Mouse (Mus musculus) ovary, adult 18-20 months (tissue): Measurements from ENCODE around the gene Gm27021.

Source experiments
- DNase-seq: peaks from one replicate; pipeline ENCODE4 v3.0.0; 2022; ENCODE audit warnings: low spot score, mixed read lengths

Gene Gm27021

GRCm38 (mm10) chr8:120641245-120641644 is 26.6 kb downstream of the Gm27021 start:
- DNase-seq: no peak

DNA sequence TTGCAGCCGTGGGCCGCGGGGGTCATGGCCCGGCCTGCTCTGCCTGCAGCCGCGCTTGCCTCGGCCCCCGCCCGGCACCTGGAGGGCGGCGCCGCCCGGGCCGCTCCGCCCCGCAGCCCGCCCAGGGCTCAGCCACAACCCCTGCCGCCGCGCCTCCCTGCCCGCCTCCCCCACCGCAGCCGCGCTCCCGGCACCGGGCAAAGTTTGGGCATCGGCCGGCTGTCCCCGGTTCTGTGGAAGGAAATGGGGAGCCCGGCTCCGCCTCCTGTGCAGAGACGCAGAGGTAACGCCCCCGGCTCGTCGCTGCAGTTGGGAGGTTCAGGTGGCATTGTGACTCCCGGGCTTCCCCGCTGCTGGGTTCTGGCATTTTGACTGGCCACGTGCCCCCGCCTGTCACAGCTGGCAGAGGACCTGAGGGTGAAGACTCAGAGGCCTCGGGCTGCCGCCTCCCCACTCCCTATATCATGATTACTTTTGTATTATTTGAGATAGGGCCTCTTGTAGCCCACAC is 33.5 kb downstream of the Gm27021 start:
- peak; percentile 38 for DNase-seq

DNA sequence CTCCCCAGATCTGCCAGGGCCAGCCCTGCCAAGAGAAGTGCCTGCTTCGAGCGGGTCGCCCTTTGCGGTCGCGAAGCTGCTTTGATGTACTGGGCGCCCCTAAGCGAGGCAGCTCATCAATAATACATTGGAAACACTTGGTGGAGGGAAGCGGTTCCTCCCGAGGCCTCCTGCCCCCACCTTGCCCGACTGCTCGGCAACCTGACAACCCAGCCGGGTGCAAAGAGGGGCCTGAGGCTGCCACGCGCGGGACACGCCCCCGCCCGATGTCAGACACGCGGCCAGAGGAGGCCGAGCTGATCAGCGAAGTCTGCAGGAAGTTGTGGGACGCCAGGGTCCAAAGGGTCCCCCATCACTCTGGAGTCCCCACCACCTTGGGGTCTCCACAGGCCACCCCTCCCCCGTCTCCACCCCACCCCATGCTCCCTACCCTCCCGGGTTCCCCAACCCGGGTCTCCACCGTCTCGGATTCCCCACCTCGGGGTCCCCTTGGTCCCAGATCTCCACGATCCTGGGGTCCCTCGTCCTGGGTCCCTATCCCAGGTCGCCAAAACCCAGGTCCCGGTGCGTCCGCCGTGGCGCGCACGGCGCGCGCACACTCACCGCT is 34.1 kb downstream of the Gm27021 start:
- DNase-seq: no peak

- DNase-seq: no peak
Observed at GRCm38 (mm10) chr8:120632969-120633664, 34.8 kb downstream of the Gm27021 start.

GRCm38 (mm10) chr8:120631441-120632375 is 36.2 kb downstream of the Gm27021 start:
- DNase-seq: no peak

GRCm38 (mm10) chr8:120630848-120631247 is 37.0 kb downstream of the Gm27021 start:
- no peak for DNase-seq

- no peak for DNase-seq
Observed at GRCm38 (mm10) chr8:120630031-120630430, 37.8 kb downstream of the Gm27021 start.

DNA sequence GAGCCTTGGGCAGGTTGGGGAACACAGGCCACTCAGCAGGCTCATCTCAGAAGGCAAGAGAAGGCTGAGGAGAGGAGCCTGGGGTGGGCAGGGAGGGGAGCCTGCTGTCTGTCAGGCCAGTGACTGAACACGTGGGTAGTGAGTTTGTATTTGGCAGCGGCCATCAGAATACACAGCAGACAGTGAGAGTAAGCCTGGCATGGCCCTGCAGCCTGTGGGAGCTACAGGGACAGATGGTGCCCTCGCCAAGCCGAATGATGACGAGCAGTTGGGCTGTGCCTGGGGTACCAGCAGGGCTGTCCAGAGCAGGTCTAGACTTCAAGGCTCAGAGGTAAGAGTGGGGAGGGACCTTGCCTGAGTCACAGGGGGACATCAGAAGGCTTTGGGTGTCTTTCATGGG is 40.6 kb downstream of the Gm27021 start:
- no peak for DNase-seq

GRCm38 (mm10) chr8:120626461-120626860 is 41.4 kb downstream of the Gm27021 start:
- DNase-seq: no peak

DNA sequence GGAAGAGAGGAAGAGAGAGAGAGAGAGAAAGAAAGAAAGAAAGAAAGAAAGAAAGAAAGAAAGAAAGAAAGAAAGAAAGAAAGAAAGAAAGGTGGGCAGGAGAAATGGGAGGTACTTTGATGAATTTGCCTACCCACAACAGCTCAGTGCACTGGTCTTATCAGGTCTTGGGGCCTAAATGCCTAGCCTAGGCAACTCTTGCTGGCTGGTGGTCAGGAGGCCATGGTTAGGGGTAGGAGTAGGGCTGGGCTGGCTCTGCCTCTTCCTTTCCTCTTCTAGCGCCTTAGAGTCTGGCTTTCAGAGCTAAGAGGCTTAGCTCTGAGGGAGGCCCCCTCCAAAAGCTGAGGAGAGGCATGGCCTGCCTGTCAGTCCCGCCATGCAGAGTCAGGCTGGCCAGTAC is 44.3 kb downstream of the Gm27021 start:
- DNase-seq: no peak

GRCm38 (mm10) chr8:120622161-120622560 is 45.7 kb downstream of the Gm27021 start:
- no peak for DNase-seq

DNA sequence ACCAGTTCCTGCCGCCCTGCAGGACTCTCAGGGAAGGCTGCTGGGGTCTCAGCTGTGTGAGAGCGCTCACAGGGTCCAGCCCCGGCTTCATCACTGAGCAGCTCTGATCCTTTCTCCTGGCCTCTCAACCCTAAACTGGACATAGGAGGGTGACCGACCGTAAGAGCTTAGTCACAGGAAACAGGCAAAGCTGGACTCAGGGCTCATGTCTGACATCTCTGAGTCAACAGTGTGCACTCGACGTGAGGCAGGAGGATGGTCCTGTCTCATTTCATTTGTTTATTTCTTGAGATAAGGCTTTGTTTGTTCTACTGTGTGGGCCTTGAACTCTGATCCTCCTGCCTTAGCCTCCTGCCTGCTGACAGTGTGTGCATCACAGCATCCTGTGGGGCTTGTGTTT is 47.4 kb downstream of the Gm27021 start:
- no peak for DNase-seq

GRCm38 (mm10) chr8:120619235-120620180 is 48.4 kb downstream of the Gm27021 start:
- no peak for DNase-seq

- no peak for DNase-seq
Observed at GRCm38 (mm10) chr8:120618110-120618509, 49.8 kb downstream of the Gm27021 start.

GRCm38 (mm10) chr8:120616663-120617626 is 50.9 kb downstream of the Gm27021 start:
- DNase-seq: no peak

- DNase-seq: no peak
Observed at GRCm38 (mm10) chr8:120614491-120614890, 53.4 kb downstream of the Gm27021 start.

DNA sequence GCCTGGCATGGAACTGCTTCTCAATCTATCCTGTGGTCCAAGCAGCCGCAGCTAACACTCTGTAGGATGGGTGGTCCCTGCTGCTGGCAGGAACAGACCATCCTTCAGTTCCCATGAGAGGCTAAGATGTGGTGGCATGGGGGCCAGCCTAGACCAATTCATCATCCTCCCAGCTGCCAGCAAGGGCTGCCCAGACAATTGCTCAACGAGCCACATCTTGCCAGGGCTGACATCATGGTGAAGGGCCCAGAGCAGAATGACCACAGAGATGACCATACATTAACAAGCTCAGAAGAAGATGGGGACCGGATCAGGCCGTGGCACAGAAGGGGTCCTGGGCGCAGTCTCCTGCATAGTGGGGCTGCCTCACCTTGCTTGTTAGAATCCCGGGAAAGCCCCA is 57.1 kb downstream of the Gm27021 start:
- DNase-seq: no peak

DNA sequence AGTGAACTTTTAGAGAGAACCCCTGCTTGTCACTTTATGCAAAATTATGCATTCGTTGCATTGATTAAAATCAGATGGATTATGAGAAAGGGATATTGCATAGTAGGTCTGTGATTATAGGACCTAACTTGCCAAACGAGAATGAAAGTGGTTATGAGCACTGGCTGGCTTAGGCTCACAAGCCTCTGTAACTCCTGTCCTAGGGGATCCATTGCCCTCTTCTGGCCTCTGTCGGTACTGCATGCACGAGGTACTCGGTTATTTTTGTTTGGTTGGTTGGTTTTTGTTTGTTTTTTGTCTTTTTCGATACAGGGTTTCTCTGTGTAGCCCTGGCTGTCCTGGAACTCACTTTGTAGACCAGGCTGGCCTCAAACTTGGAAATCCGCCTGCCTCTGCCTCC is 60.0 kb downstream of the Gm27021 start:
- no peak for DNase-seq

GRCm38 (mm10) chr8:120607460-120607859 is 60.4 kb downstream of the Gm27021 start:
- DNase-seq: no peak

GRCm38 (mm10) chr8:120602672-120603071 is 65.2 kb downstream of the Gm27021 start:
- DNase-seq: no peak
